Mouse (Mus musculus): ENCODE measurements around the gene Lrp5.

Gene Lrp5

DNA sequence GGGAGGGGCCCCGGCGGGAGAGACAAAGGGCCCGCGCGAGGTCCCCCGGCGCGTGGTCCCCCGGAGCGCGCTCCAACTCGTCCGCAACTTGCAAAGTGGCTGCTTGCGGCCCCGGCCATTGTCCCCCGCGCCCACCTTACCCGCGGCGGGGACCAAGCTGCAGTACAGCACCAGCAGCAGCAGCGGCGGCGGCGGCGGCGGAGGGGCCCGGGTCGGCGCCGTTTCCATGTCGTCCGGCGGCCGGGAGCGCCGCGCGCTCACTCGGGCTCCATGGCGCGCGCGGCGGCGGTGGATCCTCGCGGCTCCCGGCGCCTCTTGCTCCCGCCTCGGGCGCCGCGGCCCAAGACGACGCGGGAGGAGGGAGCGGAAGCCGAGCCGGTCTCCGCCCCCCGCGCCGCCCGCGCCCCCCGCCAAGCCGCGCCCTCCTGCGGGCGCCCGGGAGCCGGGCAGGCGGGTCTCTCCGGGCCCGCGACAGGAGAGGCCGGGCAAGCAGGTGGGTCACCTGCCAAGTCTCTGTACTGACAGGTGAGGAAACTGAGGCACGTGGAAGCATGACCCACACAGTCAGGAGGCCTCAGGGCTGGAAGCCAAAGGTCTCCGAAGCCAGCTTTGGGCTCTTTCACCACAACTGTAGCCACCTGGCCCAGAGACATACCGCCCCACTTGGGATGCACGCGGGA lies at the start of gene Lrp5:
Lrp5 (minus strand) TSS at position 350 of the 680 bp plus-strand sequence.
- peak; percentile 72 to 79 for DNase-seq

DNA sequence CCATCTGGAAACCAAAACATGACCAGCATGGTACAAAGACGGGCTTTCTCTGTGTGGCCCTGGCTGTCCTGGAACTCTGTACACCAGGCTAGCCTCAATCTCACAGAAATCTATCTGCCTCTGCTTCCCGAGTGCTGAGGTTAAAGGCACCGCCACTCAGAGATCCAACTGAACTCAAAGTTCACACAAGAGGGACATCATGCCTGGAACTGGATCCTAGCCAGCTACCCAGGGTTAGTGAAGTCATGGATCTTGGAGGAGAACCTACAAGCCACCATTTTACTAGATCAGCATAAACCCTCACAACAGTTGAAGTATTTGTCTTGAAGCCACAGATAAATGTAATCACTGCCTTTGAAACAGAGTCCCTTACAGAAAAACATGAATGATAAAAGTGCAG lies 49.6 kb upstream of the Lrp5 start:
- DNase-seq = no peak

DNA sequence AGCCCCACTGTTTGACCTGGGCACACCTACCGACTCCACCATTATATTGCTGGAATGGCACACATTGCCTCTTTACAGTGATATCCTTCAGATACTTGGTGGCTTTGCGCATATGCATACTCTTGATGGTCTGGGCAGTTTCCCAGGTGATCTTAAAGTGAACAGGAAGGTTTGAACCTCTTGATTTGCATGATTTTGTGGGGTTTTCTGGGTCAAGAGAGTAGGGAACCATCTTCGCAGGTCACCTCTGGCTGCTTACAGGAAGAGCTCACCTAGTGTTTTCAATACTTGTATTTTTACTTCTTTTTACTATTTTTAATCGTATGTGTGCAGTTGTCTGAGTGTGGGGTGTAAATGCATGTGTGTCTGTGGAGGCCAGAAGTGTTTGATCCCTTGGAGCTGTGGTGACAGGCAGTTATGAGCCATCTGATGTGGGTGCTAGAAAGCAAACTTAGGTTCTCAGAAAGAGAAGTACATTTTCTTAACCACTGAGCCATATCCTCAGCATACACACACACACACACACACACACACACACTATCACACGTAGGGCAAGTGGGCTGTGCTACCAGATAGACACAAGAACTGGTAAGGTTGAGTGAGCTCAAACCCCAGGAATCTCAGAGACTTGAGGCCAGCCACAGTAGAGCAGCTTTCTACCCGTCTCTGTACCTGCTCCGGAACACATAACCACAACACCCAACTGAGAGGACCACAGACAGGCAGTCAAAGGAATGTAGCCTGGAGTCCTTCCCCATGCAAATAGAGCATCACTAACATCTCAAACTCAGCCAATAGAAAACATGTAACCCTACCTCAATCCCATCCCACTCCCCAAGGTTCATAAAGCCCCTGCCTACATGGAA lies 44.6 kb upstream of the Lrp5 start:
- DNase-seq = peak; percentile 24 to 35

GRCm38 (mm10) chr19:3728901-3729300 lies 42.5 kb upstream of the Lrp5 start:
- DNase-seq = no peak

DNA sequence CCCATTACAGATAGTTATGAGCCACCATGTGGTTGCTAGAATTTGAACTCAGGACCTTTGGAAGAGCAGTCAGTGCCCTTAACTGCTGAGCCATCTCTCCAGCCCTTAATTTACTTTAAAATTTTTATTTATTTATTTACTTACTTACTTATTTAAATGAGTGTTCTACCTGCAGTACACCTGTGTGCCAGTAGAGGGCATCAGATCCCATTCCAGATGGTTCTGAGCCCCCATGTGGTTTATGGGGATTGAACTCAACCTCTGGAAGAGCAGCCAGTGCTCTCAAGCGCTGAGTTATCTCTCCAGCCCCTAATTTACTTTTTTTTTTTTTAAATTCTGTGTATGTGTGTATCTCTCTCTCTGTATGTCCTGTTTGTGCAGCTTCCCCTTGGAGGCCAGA lies 38.4 kb upstream of the Lrp5 start:
- peak; percentile 64 for DNase-seq

DNA sequence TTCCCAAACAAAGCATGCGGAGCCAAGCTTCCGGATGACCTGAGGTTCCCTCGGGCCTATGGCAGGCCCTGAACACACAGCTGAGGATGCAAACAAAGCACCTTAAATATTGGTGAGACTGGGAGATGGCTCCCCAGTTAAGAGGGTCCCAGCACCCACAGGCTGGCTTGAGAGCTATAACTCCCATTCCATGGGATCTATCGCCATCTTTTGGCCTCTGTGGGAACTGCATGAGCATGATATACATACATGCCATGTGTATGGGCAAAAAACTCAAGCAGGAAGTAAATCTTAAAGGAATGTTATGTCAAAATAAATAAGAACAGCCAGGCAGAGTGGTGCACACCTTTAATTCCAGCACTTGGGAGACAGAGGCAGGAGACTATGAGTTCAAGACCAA lies 37.5 kb upstream of the Lrp5 start:
- DNase-seq = peak; percentile 41 to 53

DNA sequence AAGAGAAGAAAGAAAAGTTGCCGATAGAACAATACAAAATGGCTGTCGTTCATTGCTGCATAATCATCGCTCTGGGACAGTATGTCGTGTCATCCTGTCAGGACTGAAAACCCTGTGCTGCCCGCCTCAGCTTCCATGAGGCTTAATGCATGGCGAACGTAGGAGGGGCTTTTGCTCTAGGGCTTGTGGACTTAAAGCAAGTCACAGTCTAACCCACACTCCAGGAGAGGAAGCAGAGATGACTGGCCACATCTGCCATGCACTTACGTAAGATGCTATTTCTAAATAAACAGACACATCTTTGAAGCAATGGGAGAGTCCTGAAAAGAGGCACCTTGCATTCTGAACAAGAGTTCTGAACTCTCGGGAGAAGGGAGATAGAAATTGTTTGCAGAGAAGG lies 36.8 kb upstream of the Lrp5 start:
- no peak for DNase-seq

DNA sequence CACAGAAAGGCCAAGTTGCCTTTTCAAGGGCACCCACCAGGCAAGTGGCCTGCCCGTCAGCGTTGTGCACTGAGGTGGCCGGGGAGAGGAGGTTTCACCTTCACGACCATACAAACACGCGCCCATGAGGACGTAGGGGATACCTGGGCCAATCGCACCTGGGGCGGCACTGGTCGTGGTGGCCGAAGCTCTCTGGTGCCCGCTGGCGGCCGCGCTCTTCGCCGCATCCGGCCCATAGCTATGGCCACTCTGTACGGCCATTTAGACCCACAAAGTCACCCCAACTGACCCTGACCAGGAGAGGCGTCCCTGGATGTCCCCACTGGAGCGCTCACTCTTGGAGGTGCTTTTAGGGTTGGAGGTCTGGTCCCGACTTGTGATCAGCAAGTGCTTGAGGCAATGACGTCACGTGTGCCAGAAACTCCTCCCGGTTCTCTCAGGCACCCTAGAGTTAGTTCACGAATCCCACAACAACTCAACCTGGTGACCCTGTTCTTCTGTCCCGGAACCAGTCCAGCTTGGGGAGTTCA lies 33.1 kb upstream of the Lrp5 start:
- peak; percentile 37 to 43 for DNase-seq

- DNase-seq = peak; percentile 62 to 63
These were observed 32.4 kb upstream of the Lrp5 start for GRCm38 (mm10) chr19:3718481-3719361.

DNA sequence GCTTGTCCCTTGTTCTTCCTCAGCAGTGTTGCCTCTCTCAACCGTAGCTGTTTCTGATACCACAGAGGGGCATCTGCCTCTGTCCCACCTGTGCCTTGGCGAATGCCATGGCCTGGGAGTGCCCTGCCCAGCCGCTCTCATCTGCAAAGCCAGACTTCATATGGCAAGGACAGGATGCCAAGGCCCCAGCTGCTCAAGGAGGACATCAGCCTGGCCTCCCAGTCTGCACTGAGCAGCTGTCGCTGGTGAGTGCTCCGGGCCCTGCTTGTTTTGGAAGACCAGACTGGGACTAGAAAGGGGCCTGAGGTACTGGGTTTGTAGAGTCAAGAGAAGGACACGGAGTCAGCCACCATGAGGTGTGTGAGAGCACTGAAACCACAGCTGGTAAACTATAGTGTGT lies 28.0 kb upstream of the Lrp5 start:
- DNase-seq = no peak

DNA sequence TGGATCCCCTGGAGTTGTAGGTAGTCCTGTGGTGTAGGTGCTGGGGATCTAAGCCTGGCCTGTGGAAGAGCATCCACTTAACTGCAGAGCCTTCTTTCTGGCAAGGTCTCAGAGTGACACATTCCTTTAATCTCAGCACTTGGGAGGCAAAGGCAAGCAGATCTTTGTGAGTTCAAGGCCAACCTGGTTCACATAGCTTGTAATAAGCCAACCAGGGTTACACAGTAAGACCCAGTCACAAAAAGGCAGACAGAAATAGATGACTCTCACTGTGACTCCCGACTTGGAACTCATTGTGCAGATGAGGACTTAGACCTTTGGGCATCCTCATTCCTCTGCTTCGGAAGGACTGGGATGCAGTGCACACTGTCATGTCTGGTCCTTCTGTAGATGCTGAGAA lies 24.1 kb upstream of the Lrp5 start:
- DNase-seq = no peak

DNA sequence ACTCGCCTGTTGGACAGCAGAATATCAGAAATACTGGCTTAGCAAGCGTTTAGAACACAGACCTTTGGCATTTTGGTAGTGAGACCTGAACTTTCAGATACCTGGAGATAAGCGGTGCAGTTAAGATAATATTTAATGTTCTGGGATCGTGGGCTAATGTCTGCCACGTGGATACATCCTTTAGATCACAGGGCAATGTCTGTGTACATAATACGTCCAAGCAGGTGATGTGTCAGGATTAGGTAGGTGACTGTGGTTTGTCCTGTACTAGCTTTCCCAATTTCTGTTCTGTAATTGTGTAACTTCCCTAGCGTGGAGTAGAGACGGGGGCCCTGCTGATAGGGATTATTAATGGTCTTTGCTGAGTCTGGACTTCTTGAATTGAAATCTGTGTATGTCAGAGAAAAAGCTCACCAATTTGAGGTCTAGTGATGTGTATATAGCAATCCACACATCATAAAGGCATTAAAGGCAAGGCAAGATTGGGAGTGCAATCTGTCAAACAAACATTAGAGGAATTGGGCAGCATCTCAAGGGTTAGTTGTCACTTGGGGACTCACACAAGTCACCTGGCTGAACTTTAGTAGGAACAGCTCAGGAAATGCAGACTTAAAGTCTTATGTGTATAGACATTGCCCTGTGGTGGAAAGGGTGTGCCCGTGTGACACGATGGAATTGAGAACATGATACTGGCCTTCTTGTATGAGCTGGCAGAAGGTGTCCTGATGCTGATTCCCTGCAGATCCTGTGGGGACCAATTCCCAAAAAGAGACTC lies 22.8 kb upstream of the Lrp5 start:
- DNase-seq = no peak

GRCm38 (mm10) chr19:3708078-3709012 lies 22.0 kb upstream of the Lrp5 start, which contains the start of gene 1810055G02Rik:
TSS of gene 1810055G02Rik (plus strand) at chr19:3708293.
- DNase-seq = peak; percentile 91 to 94

DNA sequence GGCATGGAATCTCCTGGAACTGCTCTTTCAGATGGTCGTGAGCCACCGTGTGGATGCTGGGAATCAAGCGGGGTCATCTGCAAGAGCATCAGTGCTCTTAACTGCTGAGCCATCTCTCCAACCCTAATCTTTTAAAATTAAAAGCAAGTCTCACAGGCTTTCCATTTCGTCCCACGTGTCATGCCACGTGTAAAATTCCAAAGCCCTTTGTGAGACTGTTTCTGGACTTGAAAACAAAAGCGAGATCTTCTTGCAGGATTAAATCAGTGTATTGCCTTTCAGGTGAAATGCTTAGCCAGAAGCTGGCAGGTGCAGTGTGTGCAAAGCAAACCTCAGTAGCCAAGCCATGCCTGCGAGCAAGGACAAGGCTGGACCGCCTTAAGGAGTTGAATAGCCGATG lies 21.2 kb upstream of the Lrp5 start:
- no peak for DNase-seq

- no peak for DNase-seq
These were observed 19.9 kb upstream of the Lrp5 start for GRCm38 (mm10) chr19:3706258-3706657.

- no peak for DNase-seq
These were observed 16.1 kb upstream of the Lrp5 start for GRCm38 (mm10) chr19:3702460-3702859.

DNA sequence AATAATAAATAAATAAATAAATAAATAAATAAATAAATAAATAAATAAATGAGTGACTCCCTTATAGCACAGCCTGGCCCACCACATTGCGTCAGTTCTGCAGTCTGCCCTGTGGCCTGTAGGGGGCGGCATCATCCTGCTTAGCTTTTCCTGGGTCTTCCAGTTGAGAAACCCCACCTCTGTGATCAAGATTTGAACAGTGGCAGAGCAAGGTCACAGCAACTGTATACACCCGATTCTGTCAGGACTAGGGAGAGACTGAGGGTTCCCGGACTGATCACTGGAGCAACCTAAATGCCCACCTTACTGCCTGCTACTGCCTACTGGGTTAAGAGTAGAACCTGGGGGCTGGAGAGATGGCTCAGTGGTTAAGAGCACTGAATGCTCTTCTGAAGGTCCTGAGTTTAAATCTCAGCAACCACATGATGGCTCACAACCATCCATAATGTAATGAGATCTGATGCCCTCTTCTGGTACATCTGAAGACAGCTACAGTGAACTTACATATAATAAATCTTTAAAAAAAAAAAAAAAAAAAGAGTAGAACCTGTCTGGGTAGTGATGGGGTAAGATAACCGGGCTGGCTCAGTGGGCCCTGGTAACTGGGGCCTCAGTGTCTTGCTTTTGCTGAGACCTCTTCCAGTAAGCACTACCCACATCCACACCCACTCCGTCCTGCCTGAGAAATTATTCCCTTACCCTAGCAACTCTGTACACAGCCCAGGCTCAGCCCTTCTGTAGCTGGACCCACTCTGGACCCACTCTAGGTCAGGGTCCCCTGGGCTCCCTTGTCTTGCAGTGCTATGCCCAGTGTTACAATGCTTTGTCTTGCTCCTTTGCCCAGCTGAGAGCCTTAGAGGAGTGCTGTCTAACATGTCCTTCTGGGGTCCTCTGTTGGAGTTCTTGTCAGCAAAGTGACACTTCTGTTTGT lies 13.4 kb upstream of the Lrp5 start:
- DNase-seq = peak; percentile 82 to 83

- DNase-seq = no peak
These were observed 11.7 kb upstream of the Lrp5 start for GRCm38 (mm10) chr19:3698035-3698434.

DNA sequence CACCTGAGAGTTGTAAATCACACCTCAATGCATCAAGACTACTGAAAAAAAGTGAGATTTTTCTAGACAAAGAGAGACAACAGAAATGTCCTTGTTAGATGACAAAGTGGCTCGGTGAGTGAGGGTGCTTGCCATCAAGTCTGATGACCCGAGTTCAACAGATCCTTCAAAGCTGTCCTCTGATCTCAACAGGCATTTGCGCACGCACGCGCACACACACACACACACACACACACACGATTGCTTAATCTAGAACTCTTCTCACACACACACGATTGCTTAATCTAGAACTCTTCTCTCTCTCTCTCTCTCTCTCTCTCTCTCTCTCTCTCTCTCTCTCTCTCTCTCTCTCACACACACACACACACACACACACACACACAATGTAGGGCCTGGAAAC lies 9.6 kb upstream of the Lrp5 start:
- no peak for DNase-seq

DNA sequence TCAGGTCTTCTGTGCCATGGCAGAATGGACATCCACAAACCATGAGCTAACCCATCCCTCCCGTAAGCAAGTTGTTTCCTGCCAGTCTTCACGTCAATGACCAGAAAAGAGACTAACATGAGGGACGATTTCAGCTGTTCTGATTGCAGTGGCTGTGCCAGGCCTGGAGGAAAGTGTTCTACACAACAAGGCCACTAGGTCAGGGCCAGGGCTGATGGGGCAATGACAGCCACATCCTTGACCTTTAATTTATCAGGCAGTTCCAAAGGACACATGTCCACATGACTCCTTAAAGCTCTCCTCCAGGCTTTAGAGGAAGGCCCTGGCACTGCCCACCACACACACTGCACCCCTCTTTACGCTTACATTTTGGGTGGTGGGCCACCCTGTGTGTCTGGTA lies 9.1 kb upstream of the Lrp5 start:
- DNase-seq = no peak

Measured in thymus, postnatal 36 days (tissue).